Mouse (Mus musculus) layer of hippocampus, adult 18-20 months (tissue): ENCODE measurements around the gene Tagap1. TPM values are rescaled to one million over a fixed set of nuclear protein-coding genes. Genes with fewer than 3 reads are reported as not detected.
"Not testable (repeated sequence)": the region's sequence is repeated elsewhere in the genome, so short reads cannot be mapped to it uniquely, and the experiment has no call there.

ENCODE experiments used
- DNase-seq, 2 experiments: peaks; one replicate each; pipeline ENCODE4 v3.0.0; 2022; ENCODE audit warnings: low spot score in 2 of 2
- total RNA-seq, 2 experiments: library from RNA; stranded (reverse); gene quantifications; 2 replicates each; pipeline ENCODE4 v1.2.3; 2021

Tagap1 gene
- total RNA-seq, 2 experiments from 2014 or later = 28.3 to 29.3 TPM

GRCm38 (mm10) chr17:6962936-6963335 lies 2.0 kb upstream of the Tagap1 start:
- DNase-seq = not testable (repeated sequence)

GRCm38 (mm10) chr17:6962339-6962738 lies 1.4 kb upstream of the Tagap1 start:
- not testable (repeated sequence) for DNase-seq

- DNase-seq = peak; percentile 42 to 53
Observed at GRCm38 (mm10) chr17:6961181-6962000, 435 bp upstream of the Tagap1 start.

- not testable (repeated sequence) for DNase-seq
Observed at GRCm38 (mm10) chr17:6960349-6960748, 607 bp downstream of the Tagap1 start.

GRCm38 (mm10) chr17:6959543-6960259 lies 1.3 kb downstream of the Tagap1 start:
- DNase-seq = not testable (repeated sequence)

GRCm38 (mm10) chr17:6958881-6959280 lies 2.1 kb downstream of the Tagap1 start:
- DNase-seq = not testable (repeated sequence)

- DNase-seq = not testable (repeated sequence)
Observed at GRCm38 (mm10) chr17:6948769-6949228, 12.2 kb downstream of the Tagap1 start.

- peak; percentile 75 to 86 for DNase-seq
Observed at GRCm38 (mm10) chr17:6947984-6948768, 12.8 kb downstream of the Tagap1 start, which contains the start of gene Rsph3b. Gene Rsph3b (minus strand): TSS chr17:6948682.

GRCm38 (mm10) chr17:6947637-6947983 lies 13.3 kb downstream of the Tagap1 start:
- DNase-seq = not testable (repeated sequence)

- not testable (repeated sequence) for DNase-seq
Observed at GRCm38 (mm10) chr17:6942560-6942959, 18.4 kb downstream of the Tagap1 start.

GRCm38 (mm10) chr17:6931625-6932024 lies 29.3 kb downstream of the Tagap1 start:
- DNase-seq = not testable (repeated sequence)

GRCm38 (mm10) chr17:6920351-6920894 lies 40.5 kb downstream of the Tagap1 start:
- DNase-seq = not testable (repeated sequence)

GRCm38 (mm10) chr17:6919388-6919787 lies 41.6 kb downstream of the Tagap1 start:
- DNase-seq = not testable (repeated sequence)

GRCm38 (mm10) chr17:6915282-6915681 lies 45.7 kb downstream of the Tagap1 start:
- DNase-seq = not testable (repeated sequence)

GRCm38 (mm10) chr17:6914066-6914465 lies 46.9 kb downstream of the Tagap1 start:
- not testable (repeated sequence) for DNase-seq

Other genes with a start within 250 kb of the Tagap1 start
- gene Ezr, start 178.4 kb downstream of the Tagap1 start, total RNA-seq = 10 to 100 TPM; 49.2 to 53.6 TPM
- 10 to 100 TPM; 30.1 to 30.9 TPM for gene Rsph3b, start 12.5 kb downstream of the Tagap1 start, total RNA-seq
- gene Rnaset2b, start 9.5 kb upstream of the Tagap1 start, total RNA-seq = 10 to 100 TPM; 41.6 to 42.7 TPM
- under 1 TPM; 0.13 to 0.45 TPM for gene Gm49721, start 17.7 kb upstream of the Tagap1 start, total RNA-seq
- gene Gm1604a, start 64.4 kb upstream of the Tagap1 start, total RNA-seq = 1 to 10 TPM in 1 of 2 experiments, under 1 TPM in 1; 0.96 to 1.6 TPM
- gene Rps6ka2, start 209.0 kb upstream of the Tagap1 start, total RNA-seq = 10 to 100 TPM; 33.4 to 37.4 TPM